In the genomic region with DNA sequence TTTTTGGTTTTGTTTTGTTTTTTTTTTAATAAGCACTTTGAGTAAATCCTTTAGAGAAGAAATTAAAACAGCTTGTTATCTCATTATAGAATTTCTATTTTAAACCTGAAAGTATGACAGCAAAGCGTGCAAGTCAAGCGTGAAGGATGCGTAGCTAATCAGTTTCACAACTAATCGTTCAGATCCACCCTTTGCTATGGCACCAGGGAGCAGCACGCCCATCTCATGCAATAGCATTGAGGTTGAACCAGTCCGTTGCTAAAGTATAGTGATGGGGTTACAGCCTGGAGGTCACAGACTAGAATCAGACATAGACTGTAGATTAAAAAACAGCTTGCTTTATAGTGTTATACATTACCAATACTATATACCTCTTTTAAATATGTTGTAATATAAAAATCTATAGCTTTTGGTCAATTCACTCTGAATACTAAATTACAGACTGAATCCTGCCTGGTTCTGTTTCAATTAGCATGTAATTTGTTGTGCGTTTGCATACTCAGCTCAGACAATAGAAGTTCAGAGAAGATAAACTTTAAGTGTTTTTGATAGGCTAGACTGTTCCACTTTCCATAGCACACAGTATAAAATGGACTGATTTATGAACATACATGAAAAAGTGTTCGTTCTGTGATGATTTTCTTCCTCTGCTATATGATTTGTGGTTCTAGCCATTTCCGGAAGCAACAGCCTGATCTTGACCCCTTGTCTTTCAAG, we compare ENCODE assay signal across 32 mouse cellular contexts.
DNase-seq lines count a peak whose midpoint lies in the region; ATAC-seq lines count a peak whose summit lies in the region.
"Had no signal": no experiment of that assay in that cellular context is flagged by ENCODE, and none has a peak within 500 bp of the region (broad histone marks: within the 10 kb centered on the region; RNA-seq: fewer than 3 reads in every experiment).

No protein-coding gene starts in this region.

- H3K9me3 ChIP-seq in midbrain, embryonic 10.5 days (replicated peaks), result no peaks in the 10 kb centered on the region
- H3K9me3 ChIP-seq in midbrain, embryonic 16.5 days (replicated peaks; ENCODE audit: control insufficient read depth, low read length, poor library complexity, severe bottlenecking), result no peaks in the 10 kb centered on the region
- H3K9me3 ChIP-seq in midbrain, embryonic 14.5 days (ENCODE audit: control insufficient read depth, low read length), result no peaks in the 10 kb centered on the region
- H3K9me3 ChIP-seq: embryonic facial prominence, embryonic 13.5 days; heart, embryonic 13.5 days had no signal

- no peak overlapping the region for H3K4me3 ChIP-seq in midbrain, embryonic 10.5 days
- no peak overlapping the region for H3K4me3 ChIP-seq in midbrain, embryonic 16.5 days (ENCODE audit: low read depth, low read length)
- H3K4me3 ChIP-seq in midbrain, embryonic 14.5 days (replicated peaks; ENCODE audit: low read depth, low read length), result no peak overlapping the region
- H3K4me3 ChIP-seq: embryonic facial prominence, embryonic 13.5 days; erythroblast, embryonic 14.5 days; heart, embryonic 13.5 days; myocyte had no signal

- no peaks in the 10 kb centered on the region for H3K27me3 ChIP-seq in midbrain, embryonic 10.5 days (ENCODE audit: low read depth, poor library complexity, severe bottlenecking)
- no peaks in the 10 kb centered on the region for H3K27me3 ChIP-seq in midbrain, embryonic 16.5 days (ENCODE audit: control insufficient read depth, insufficient read depth, low read depth, low read length)
- H3K27me3 ChIP-seq in midbrain, embryonic 14.5 days (ENCODE audit: control insufficient read depth, insufficient read depth, low read length), result no peaks in the 10 kb centered on the region
- H3K27me3 ChIP-seq: CH12.LX; embryonic facial prominence, embryonic 13.5 days; heart, embryonic 13.5 days had no signal

- H3K27ac ChIP-seq in midbrain, embryonic 10.5 days (replicated peaks), result no peak overlapping the region; the same call in 1 of the 2 replicates
- H3K27ac ChIP-seq in midbrain, embryonic 16.5 days (ENCODE audit: low read length), result no peak overlapping the region
- H3K27ac ChIP-seq in midbrain, embryonic 14.5 days (replicated peaks; ENCODE audit: low read depth, low read length), result no peak overlapping the region
- H3K27ac ChIP-seq: embryonic facial prominence, embryonic 13.5 days; heart, embryonic 13.5 days; liver, embryonic 14.5 days; macrophage; stomach, postnatal 0 days had no signal

- H3K4me1 ChIP-seq in midbrain, embryonic 10.5 days, result peaks cover 16% of the 10 kb centered on the region
- no peaks in the 10 kb centered on the region for H3K4me1 ChIP-seq in midbrain, embryonic 16.5 days (ENCODE audit: control insufficient read depth, insufficient read depth, low read length)
- H3K4me1 ChIP-seq in midbrain, embryonic 14.5 days (ENCODE audit: control insufficient read depth, insufficient read depth, low read length), result no peaks in the 10 kb centered on the region; the same call in 1 of the 2 replicates
- H3K4me1 ChIP-seq: embryonic facial prominence, embryonic 13.5 days; heart, embryonic 13.5 days had no signal

- ATAC-seq in midbrain, embryonic 16.5 days, result no peak
- peak; percentile 64; the same call in 1 of the 2 replicates for ATAC-seq in midbrain, embryonic 14.5 days (ENCODE audit: low FRiP score, low TSS enrichment)
- ATAC-seq: activated CD4-positive, CD25-positive, alpha-beta regulatory T cell, adult 4 months; inflammation-experienced regulatory T-cells, adult 6 months had no signal

- 62% methylated on average over 9 of the region's 9 CpGs for WGBS in midbrain, embryonic 10.5 days
- 50% methylated on average over 9 of the region's 9 CpGs for WGBS in midbrain, embryonic 16.5 days
- WGBS in midbrain, embryonic 14.5 days, result 27% methylated on average over 9 of the region's 9 CpGs

- peak; percentile 74 for DNase-seq in embryo, embryonic 10 days (ENCODE audit: low spot score)
- DNase-seq in embryo, embryonic 9.5 days (ENCODE audit: extremely low spot score), result no peak
- DNase-seq in midbrain, embryonic 10.5 days (ENCODE audit: low spot score), result peak; percentile 26
- DNase-seq in embryo, embryonic 11 days, result peak; percentile 52
- DNase-seq in midbrain, embryonic 14.5 days, result peak; percentile 60
- no peak for DNase-seq in cerebellum, adult 11 months
- no peak for DNase-seq in urinary bladder, adult 2 months (ENCODE audit: low spot score)
- DNase-seq: adrenal gland, adult 2 months; adrenal gland, postnatal 36 days; cerebellum, adult 8-10 months; gastrocnemius, postnatal 10 days; heart, postnatal 10 days; kidney, adult 11 months; kidney, postnatal 14 days; layer of hippocampus, adult 9-11 months; liver; lung, adult 2 months; lung, postnatal 10 days; right cerebral cortex, postnatal 4 days; thymus, adult 18-20 months; thymus, postnatal 25 days had no signal

- no peaks in the 10 kb centered on the region for H3K36me3 ChIP-seq in midbrain, embryonic 10.5 days
- H3K36me3 ChIP-seq in midbrain, embryonic 16.5 days (ENCODE audit: control insufficient read depth, insufficient read depth, low read length), result no peaks in the 10 kb centered on the region
- no peaks in the 10 kb centered on the region for H3K36me3 ChIP-seq in midbrain, embryonic 14.5 days (ENCODE audit: control insufficient read depth, insufficient read depth, low read length)
- H3K36me3 ChIP-seq: embryonic facial prominence, embryonic 13.5 days; heart, embryonic 13.5 days had no signal

- no peak overlapping the region for H3K9ac ChIP-seq in midbrain, embryonic 16.5 days (ENCODE audit: low read depth, low read length)
- no peak overlapping the region for H3K9ac ChIP-seq in midbrain, embryonic 14.5 days (replicated peaks; ENCODE audit: low read length)
- H3K9ac ChIP-seq: embryonic facial prominence, embryonic 13.5 days; heart, embryonic 13.5 days; liver, embryonic 14.5 days had no signal

- no peak overlapping the region for H3K4me2 ChIP-seq in midbrain, embryonic 16.5 days (ENCODE audit: low read length)
- no peak overlapping the region for H3K4me2 ChIP-seq in midbrain, embryonic 14.5 days (ENCODE audit: low read length)
- H3K4me2 ChIP-seq: embryonic facial prominence, embryonic 13.5 days; heart, embryonic 13.5 days had no signal

Comparison
In these comparisons a context has a peak if more than half of its experiments do, and no peak if none do; other contexts are left out.
1. DNase-seq: peak in embryo, embryonic 10 days (single experiment), midbrain, embryonic 10.5 days (single experiment), embryo, embryonic 11 days (single experiment) and midbrain, embryonic 14.5 days (single experiment); none in embryo, embryonic 9.5 days (single experiment), cerebellum, adult 11 months (single experiment) and urinary bladder, adult 2 months (single experiment).